Mouse (Mus musculus) stomach, postnatal 0 days (tissue): ENCODE data around the gene Nt5e.

ENCODE experiments used
- CTCF ChIP-seq: IDR thresholded peaks from 2 replicates; pipeline ENCODE4 v1.5.1; 2016; ENCODE audit warnings: antibody characterized with exemption, low read depth, mild to moderate bottlenecking, moderate library complexity
- EP300 ChIP-seq: optimal IDR thresholded peaks from 2 replicates; pipeline ENCODE3; 2016; ENCODE audit warnings: antibody characterized with exemption

DNA sequence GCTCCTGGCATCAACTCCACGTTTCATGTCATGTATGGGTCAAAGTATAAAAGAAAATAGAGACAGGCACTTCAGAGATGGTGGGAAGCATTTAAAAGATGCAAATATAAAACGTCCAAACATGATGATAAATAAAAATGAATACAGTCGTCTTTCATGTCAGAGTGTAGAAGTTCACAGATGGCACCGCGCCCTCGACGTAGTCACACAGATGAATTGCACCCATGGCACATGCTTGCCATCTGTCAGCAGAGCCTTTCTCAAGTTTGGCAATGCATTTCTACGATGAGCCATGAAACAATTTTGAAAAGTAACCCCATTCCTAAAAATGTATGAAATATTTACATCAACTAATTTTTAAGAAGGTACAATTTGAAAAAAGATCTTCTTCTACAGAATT is 67.9 kb downstream of the Nt5e start:
- TF ChIP-seq CTCF (no peak), EP300 (no peak)
